Mouse (Mus musculus): ENCODE results near the gene Tmprss3. TPM values are rescaled to one million over a fixed set of nuclear protein-coding genes. Genes with fewer than 3 reads are reported as not detected.

Gene Tmprss3
- polyA plus RNA-seq, 1 experiment, result 0.24 TPM

DNA sequence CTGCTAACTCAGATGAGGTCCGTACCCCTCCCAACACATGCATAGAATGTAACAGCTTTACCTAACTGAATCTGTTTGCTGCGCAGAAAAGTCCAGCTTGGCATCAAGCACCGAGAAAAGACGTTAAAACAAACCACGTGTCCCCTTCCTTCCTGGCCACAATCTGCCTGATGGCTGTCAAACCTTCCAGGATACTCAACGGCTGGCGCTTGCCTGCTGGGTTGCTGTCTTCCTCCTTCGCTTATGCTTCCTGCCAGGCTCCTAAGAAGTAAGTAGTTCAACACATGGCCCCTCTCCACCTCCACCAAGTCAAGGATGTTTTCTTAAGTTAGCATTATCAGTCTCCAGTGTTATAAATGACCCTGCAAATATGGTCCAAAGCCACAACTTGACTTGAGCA is 45.0 kb downstream of the Tmprss3 start:
- Histone ChIP-seq H3K4me1 (ENCODE audit: control insufficient read depth, insufficient read depth, low read length) (no peaks in the 10 kb centered on the region), H3K4me3 (ENCODE audit: low read depth, low read length) (no peak overlapping the region), H3K36me3 (ENCODE audit: control insufficient read depth, insufficient read depth, low read length, poor library complexity, severe bottlenecking) (no peaks in the 10 kb centered on the region), H3K9me3 (replicated peaks; ENCODE audit: control insufficient read depth, insufficient read depth, low read length, poor library complexity, severe bottlenecking) (no peaks in the 10 kb centered on the region), H3K27ac (ENCODE audit: insufficient read depth, low read length) (no peak overlapping the region), H3K27me3 (ENCODE audit: control insufficient read depth, insufficient read depth, low read length, poor library complexity, severe bottlenecking) (no peaks in the 10 kb centered on the region), H3K9ac (ENCODE audit: low read depth, poor library complexity, severe bottlenecking) (no peak overlapping the region)
- TF ChIP-seq POLR2A (IDR thresholded peaks at IDR 0.05; ENCODE audit: insufficient read depth, low read length), result no peak
- no peak for TF ChIP-seq CTCF (IDR thresholded peaks at IDR 0.05; ENCODE audit: low read depth, low read length)
- no peak for TF ChIP-seq EP300 (IDR thresholded peaks at IDR 0.05; ENCODE audit: insufficient read depth, low read depth, low read length)

DNA sequence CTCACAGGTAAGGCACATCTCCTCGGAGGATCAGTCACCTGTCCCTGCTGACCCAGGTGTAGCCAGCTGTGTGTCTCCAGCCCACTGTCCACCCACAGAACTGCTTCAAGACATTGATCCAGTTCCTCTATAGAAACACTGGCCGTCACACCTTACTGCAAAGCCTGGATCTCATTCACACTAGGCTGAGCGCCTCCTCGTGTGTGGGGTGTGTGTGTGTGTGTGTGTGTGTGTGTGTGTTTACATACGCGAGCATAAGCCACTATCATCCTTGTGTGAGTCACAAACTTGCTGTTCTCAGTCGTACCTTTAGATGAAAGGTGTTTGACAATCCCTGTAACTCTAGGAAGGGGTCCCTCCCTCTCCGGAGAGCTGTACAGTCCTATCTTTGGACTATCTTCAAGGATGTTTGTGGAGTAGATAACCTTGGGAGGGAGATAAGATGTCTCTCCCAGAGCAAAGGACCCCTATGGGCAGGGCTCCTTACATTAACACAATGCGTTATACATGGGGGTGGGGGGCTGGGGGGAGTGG is 45.7 kb downstream of the Tmprss3 start:
- H3K9ac ChIP-seq (ENCODE audit: low read depth, poor library complexity, severe bottlenecking), result no peak overlapping the region
- H3K27ac ChIP-seq (ENCODE audit: insufficient read depth, low read length), result no peak overlapping the region
- H3K36me3 ChIP-seq (ENCODE audit: control insufficient read depth, insufficient read depth, low read length, poor library complexity, severe bottlenecking), result no peaks in the 10 kb centered on the region
- H3K9me3 ChIP-seq (replicated peaks; ENCODE audit: control insufficient read depth, insufficient read depth, low read length, poor library complexity, severe bottlenecking), result no peaks in the 10 kb centered on the region
- no peaks in the 10 kb centered on the region for H3K27me3 ChIP-seq (ENCODE audit: control insufficient read depth, insufficient read depth, low read length, poor library complexity, severe bottlenecking)
- no peak overlapping the region for H3K4me3 ChIP-seq (ENCODE audit: low read depth, low read length)
- no peaks in the 10 kb centered on the region for H3K4me1 ChIP-seq (ENCODE audit: control insufficient read depth, insufficient read depth, low read length)
- no peak for TF ChIP-seq EP300 (IDR thresholded peaks at IDR 0.05; ENCODE audit: insufficient read depth, low read depth, low read length)
- TF ChIP-seq CTCF (IDR thresholded peaks at IDR 0.05; ENCODE audit: low read depth, low read length), result no peak
- TF ChIP-seq POLR2A (IDR thresholded peaks at IDR 0.05; ENCODE audit: insufficient read depth, low read length), result no peak

DNA sequence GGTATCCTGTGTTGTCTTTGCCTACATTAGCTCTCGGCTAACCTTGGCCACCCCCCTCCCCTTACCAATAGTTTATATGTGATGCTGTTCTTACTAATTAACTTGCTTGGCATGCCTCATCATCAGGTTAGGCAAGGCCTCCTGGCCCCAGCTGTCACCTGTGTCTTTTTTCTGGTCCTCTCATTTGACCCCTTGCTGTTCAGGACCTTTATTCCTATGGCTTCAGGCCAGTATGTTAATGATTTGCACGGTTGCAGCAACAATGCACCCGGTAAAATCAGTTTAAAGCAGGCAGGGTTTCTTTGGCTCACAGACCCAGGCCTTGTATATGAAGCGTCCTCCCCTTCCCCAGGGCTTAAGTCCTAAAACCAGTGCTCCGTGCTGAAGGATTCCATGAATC is 46.3 kb downstream of the Tmprss3 start:
- no peak overlapping the region for H3K4me3 ChIP-seq (ENCODE audit: low read depth, low read length)
- no peaks in the 10 kb centered on the region for H3K36me3 ChIP-seq (ENCODE audit: control insufficient read depth, insufficient read depth, low read length, poor library complexity, severe bottlenecking)
- H3K27me3 ChIP-seq (ENCODE audit: control insufficient read depth, insufficient read depth, low read length, poor library complexity, severe bottlenecking), result no peaks in the 10 kb centered on the region
- no peaks in the 10 kb centered on the region for H3K4me1 ChIP-seq (ENCODE audit: control insufficient read depth, insufficient read depth, low read length)
- TF ChIP-seq POLR2A (IDR thresholded peaks at IDR 0.05; ENCODE audit: insufficient read depth, low read length) (no peak), CTCF (IDR thresholded peaks at IDR 0.05; ENCODE audit: low read depth, low read length) (no peak), EP300 (IDR thresholded peaks at IDR 0.05; ENCODE audit: insufficient read depth, low read depth, low read length) (no peak)
- H3K9ac ChIP-seq (ENCODE audit: low read depth, poor library complexity, severe bottlenecking), result no peak overlapping the region
- no peaks in the 10 kb centered on the region for H3K9me3 ChIP-seq (replicated peaks; ENCODE audit: control insufficient read depth, insufficient read depth, low read length, poor library complexity, severe bottlenecking)
- no peak overlapping the region for H3K27ac ChIP-seq (ENCODE audit: insufficient read depth, low read length)

DNA sequence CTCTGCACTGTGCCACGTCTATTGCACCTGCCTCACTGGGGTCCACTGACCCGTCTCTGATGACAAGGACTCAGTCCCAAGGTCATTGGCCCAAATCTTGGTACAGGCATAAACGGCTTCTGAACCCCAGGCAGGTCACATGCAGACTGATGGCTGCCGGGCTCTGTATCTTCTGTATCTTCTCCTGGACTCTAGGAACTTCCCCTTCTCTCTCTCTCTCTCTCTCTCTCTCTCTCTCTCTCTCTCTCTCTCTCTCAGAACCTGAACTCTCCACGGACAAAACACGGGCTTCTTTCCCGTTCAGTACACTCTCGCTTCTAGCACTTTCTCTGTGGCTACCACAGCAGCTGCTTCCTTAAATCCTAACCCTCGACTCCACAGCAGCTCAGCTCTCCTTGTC is 52.8 kb downstream of the Tmprss3 start:
- no peaks in the 10 kb centered on the region for H3K4me1 ChIP-seq (ENCODE audit: control insufficient read depth, insufficient read depth, low read length)
- no peak overlapping the region for H3K9ac ChIP-seq (ENCODE audit: low read depth, poor library complexity, severe bottlenecking)
- H3K9me3 ChIP-seq (replicated peaks; ENCODE audit: control insufficient read depth, insufficient read depth, low read length, poor library complexity, severe bottlenecking), result no peaks in the 10 kb centered on the region
- H3K27ac ChIP-seq (ENCODE audit: insufficient read depth, low read length), result no peak overlapping the region
- TF ChIP-seq EP300 (IDR thresholded peaks at IDR 0.05; ENCODE audit: insufficient read depth, low read depth, low read length), result no peak
- TF ChIP-seq CTCF (IDR thresholded peaks at IDR 0.05; ENCODE audit: low read depth, low read length), result no peak
- TF ChIP-seq POLR2A (IDR thresholded peaks at IDR 0.05; ENCODE audit: insufficient read depth, low read length), result no peak
- H3K36me3 ChIP-seq (ENCODE audit: control insufficient read depth, insufficient read depth, low read length, poor library complexity, severe bottlenecking), result no peaks in the 10 kb centered on the region
- H3K27me3 ChIP-seq (ENCODE audit: control insufficient read depth, insufficient read depth, low read length, poor library complexity, severe bottlenecking), result no peaks in the 10 kb centered on the region
- H3K4me3 ChIP-seq (ENCODE audit: low read depth, low read length), result no peak overlapping the region

DNA sequence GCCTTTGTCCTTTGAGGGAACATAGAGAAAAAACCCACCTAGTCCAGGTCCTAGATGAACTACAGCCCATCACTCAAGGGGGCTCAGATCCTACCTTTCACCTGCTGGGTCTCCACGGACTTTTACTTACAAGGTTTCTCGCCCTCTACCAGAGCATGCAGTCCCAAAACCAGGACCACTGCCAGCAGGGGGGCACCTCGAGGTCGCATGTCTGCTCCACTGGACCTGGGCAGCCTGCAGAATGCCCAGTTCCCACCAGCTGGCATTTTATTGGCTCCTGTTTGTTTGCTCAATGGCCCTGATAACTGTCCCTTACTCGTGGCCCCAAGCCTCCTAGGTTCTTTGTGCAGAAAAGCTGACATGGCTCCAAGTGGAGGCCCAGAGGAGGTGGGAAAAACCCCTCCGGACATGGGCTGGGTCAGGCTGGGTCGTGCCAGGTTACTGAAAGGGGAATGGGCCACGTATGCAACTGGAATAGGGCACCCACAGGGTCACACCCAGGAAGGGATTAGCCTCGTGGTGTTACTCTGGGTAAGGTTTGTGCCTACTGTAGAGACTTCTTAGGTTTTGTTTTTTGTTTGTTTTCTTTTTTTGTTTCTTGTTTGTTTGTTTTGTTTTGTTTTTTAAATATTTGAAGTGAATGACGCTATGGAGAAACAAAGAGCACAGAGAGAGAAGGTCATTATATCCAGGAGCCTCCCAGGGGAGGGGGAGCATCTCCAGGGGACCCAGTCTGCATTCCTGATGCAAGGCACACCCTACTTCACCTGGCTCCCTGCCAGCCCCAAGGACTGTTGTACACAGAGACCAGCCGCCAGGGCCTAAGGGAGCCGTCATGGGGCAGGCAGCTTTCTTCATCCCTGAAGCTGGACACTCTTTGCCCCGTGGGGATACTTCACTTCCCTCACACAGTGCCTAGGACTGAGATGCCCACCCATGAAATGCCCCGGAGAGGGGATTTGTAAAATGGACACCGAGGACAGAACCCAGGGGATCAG is 54.4 kb downstream of the Tmprss3 start, which contains the start of gene Tff2:
TSS of gene Tff2 (minus strand) at position 243 of the 998 bp plus-strand sequence.
- no peak within 1 kb of the TSS for H3K4me3 ChIP-seq (ENCODE audit: low read depth, low read length)
- H3K27ac ChIP-seq (ENCODE audit: insufficient read depth, low read length), result no peak within 1 kb of the TSS
- H3K27me3 ChIP-seq (ENCODE audit: control insufficient read depth, insufficient read depth, low read length, poor library complexity, severe bottlenecking), result no peaks in the 10 kb centered on the region
- H3K36me3 ChIP-seq (ENCODE audit: control insufficient read depth, insufficient read depth, low read length, poor library complexity, severe bottlenecking), result no peaks in the 10 kb centered on the region
- no peaks in the 10 kb centered on the region for H3K4me1 ChIP-seq (ENCODE audit: control insufficient read depth, insufficient read depth, low read length)
- H3K9ac ChIP-seq (ENCODE audit: low read depth, poor library complexity, severe bottlenecking), result no peak within 1 kb of the TSS
- no peaks in the 10 kb centered on the region for H3K9me3 ChIP-seq (replicated peaks; ENCODE audit: control insufficient read depth, insufficient read depth, low read length, poor library complexity, severe bottlenecking)
- TF ChIP-seq POLR2A (IDR thresholded peaks at IDR 0.05; ENCODE audit: insufficient read depth, low read length) (no peak), CTCF (IDR thresholded peaks at IDR 0.05; ENCODE audit: low read depth, low read length) (no peak), EP300 (IDR thresholded peaks at IDR 0.05; ENCODE audit: insufficient read depth, low read depth, low read length) (no peak)

DNA sequence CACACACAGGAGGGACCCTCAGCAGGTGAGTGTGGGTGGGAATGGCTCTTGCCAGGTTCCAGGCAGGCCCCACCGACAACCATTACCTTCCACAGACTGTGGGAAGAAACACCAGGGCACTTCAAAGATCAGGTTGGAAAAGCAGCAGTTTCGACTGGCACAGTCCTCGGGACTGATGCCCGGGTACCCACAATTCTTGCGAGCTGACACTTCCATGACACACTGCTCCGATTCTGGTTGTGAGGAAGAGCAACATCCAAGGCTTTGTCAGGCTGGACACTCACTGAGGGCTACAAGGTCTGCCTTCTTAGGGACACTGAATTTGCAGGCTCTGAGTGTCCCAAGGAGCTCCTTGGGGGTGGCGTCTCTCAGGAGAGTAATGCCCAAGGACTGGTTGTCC is 56.7 kb downstream of the Tmprss3 start:
- Histone ChIP-seq H3K9me3 (replicated peaks; ENCODE audit: control insufficient read depth, insufficient read depth, low read length, poor library complexity, severe bottlenecking) (no peaks in the 10 kb centered on the region), H3K27me3 (ENCODE audit: control insufficient read depth, insufficient read depth, low read length, poor library complexity, severe bottlenecking) (no peaks in the 10 kb centered on the region), H3K9ac (ENCODE audit: low read depth, poor library complexity, severe bottlenecking) (no peak overlapping the region), H3K36me3 (ENCODE audit: control insufficient read depth, insufficient read depth, low read length, poor library complexity, severe bottlenecking) (no peaks in the 10 kb centered on the region), H3K4me3 (ENCODE audit: low read depth, low read length) (no peak overlapping the region), H3K27ac (ENCODE audit: insufficient read depth, low read length) (no peak overlapping the region), H3K4me1 (ENCODE audit: control insufficient read depth, insufficient read depth, low read length) (no peaks in the 10 kb centered on the region)
- TF ChIP-seq EP300 (IDR thresholded peaks at IDR 0.05; ENCODE audit: insufficient read depth, low read depth, low read length) (no peak), POLR2A (IDR thresholded peaks at IDR 0.05; ENCODE audit: insufficient read depth, low read length) (no peak), CTCF (IDR thresholded peaks at IDR 0.05; ENCODE audit: low read depth, low read length) (no peak)
